Mouse (Mus musculus) liver, embryonic 14.5 days (tissue): ENCODE measurements at regions not wholly inside any gene's neighbourhood (a gene's known extent, or its start where the extent isn't known, plus 50 kb on each side); places are given as distances from the start of the nearest gene placed in this dataset.

Source experiments
- ATAC-seq: fragments of 200-750 bp; cut with Nextera tagmentation; 2 replicates; pipeline ENCODE4 v1.8.0; 2017; ENCODE audit warnings: moderate number of reproducible peaks, mild to moderate bottlenecking, moderate library complexity; ENCODE audit not compliant: insufficient read depth
- DNase-seq, 3 experiments: peaks; one replicate each; pipeline ENCODE4 v3.0.0-alpha.2; 2012 to 2013; ENCODE audit warnings: low read depth in 3 of 3, low spot score in 3 of 3
- H3K27ac ChIP-seq: fragments of 300-500 bp; sonication (generic); 2 replicates; pipeline ENCODE4 v1.5.1; 2014; ENCODE audit warnings: moderate library complexity, mild to moderate bottlenecking, control low read depth, inconsistent platforms
- H3K27me3 ChIP-seq: fragments of 300-500 bp; sonication (generic); 2 replicates; pipeline ENCODE4 v1.6.1; 2014; ENCODE audit warnings: mild to moderate bottlenecking, low read length, moderate library complexity; ENCODE audit not compliant: control insufficient read depth, insufficient read depth
- H3K36me3 ChIP-seq: fragments of 300-500 bp; sonication (generic); replicated peaks from 2 replicates; pipeline ENCODE4 v1.6.1; 2014; ENCODE audit warnings: low read depth; ENCODE audit not compliant: control insufficient read depth, insufficient read depth
- H3K4me1 ChIP-seq, 2 experiments: fragments of 200-500 bp in 1 of 2; fragments of 300-500 bp in 1 of 2; sonication (generic) in 1 of 2; replicated peaks; 2 replicates each; pipeline ENCODE4 v1.6.1; 2012 to 2014; ENCODE audit warnings: antibody characterized with exemption in 1 of 2, inconsistent platforms in 1 of 2, low read length in 1 of 2; ENCODE audit not compliant: control insufficient read depth in 2 of 2, insufficient read depth in 2 of 2
- H3K4me2 ChIP-seq: fragments of 300-500 bp; sonication (generic); 2 replicates; pipeline ENCODE4 v1.6.1; 2014; ENCODE audit warnings: low read depth, mild to moderate bottlenecking, control low read depth, moderate library complexity
- H3K4me3 ChIP-seq, 2 experiments: fragments of 200-500 bp in 1 of 2; fragments of 300-500 bp in 1 of 2; sonication (generic) in 1 of 2; 2 replicates each; pipeline ENCODE4 v1.5.1; 2012 to 2014; ENCODE audit warnings: low read depth in 2 of 2, low read length in 2 of 2, mild to moderate bottlenecking in 2 of 2, control low read depth in 1 of 2, inconsistent platforms in 1 of 2, moderate library complexity in 1 of 2; ENCODE audit not compliant: insufficient read depth in 1 of 2
- H3K9ac ChIP-seq: fragments of 300-500 bp; sonication (generic); replicated peaks from 2 replicates; pipeline ENCODE4 v1.6.1; 2014; ENCODE audit warnings: mild to moderate bottlenecking, control low read depth, moderate library complexity
- H3K9me3 ChIP-seq: fragments of 300-500 bp; sonication (generic); 2 replicates; pipeline ENCODE4 v1.6.1; 2016; ENCODE audit warnings: low read length, mixed read lengths; ENCODE audit not compliant: control insufficient read depth
- CTCF ChIP-seq: IDR thresholded peaks from 2 replicates; pipeline ENCODE4 v1.5.1; 2016; ENCODE audit warnings: antibody characterized with exemption, low read depth, control low read depth
- EP300 ChIP-seq: IDR thresholded peaks from 2 replicates; pipeline ENCODE4 v1.6.1; 2016; ENCODE audit warnings: antibody characterized with exemption, low read depth
- WGBS: fragments of 180-500 bp; shearing (Covaris S2); extraction: QIAGEN DNeasy Blood & Tissue Kit; methylation state at CpG from one replicate; pipeline ENCODE4 v1.1.7; 2014; ENCODE audit not compliant: insufficient replicate concordance; 5-methylcytosine and 5-hydroxymethylcytosine counted together

- H3K4me2 ChIP-seq = no peak overlapping the region
- H3K27ac ChIP-seq = no peak overlapping the region
- H3K36me3 ChIP-seq = no peaks in the 10 kb centered on the region
- DNase-seq = no peak
- H3K9me3 ChIP-seq = no peaks in the 10 kb centered on the region
- H3K27me3 ChIP-seq = no peaks in the 10 kb centered on the region
- WGBS = 47% methylated on average over 4 of the region's 4 CpGs
- no peaks in the 10 kb centered on the region for H3K4me1 ChIP-seq
- TF ChIP-seq EP300 (no peak), CTCF (no peak)
- no peak overlapping the region for H3K9ac ChIP-seq
- no peak for ATAC-seq
- H3K4me3 ChIP-seq = no peak overlapping the region
Observed at GRCm38 (mm10) chr13:39226829-39227228, 266.2 kb upstream of the Slc35b3 start.

DNA sequence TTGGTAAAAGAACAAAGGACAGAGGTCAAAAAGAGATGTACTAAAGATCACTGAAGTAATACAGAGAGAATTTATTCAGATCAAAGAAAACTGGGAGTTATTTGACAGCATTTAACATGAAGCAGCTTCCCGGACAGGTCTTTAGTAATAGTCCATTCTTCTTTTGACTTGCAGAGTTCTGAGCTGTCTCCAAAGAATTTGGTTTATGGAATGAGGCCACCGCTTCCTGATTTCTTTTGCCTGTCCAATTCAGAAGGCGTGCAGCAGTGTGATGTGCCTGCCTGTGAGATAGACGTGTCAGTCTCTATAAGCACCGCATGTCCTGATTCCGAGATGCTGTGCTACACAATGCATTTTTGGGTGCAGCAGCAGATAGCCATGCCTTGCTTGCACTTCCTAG, 265.0 kb upstream of the Slc35b3 start:
- no peak overlapping the region for H3K4me3 ChIP-seq
- H3K27ac ChIP-seq = no peak overlapping the region
- no peak overlapping the region for H3K4me2 ChIP-seq
- H3K36me3 ChIP-seq = no peaks in the 10 kb centered on the region
- H3K9ac ChIP-seq = no peak overlapping the region
- TF ChIP-seq CTCF (no peak), EP300 (no peak)
- no peaks in the 10 kb centered on the region for H3K9me3 ChIP-seq
- H3K4me1 ChIP-seq = no peaks in the 10 kb centered on the region
- DNase-seq = no peak
- ATAC-seq = no peak
- H3K27me3 ChIP-seq = no peaks in the 10 kb centered on the region
- 58% methylated on average over 6 of the region's 6 CpGs for WGBS

- H3K9me3 ChIP-seq = no peaks in the 10 kb centered on the region
- no peaks in the 10 kb centered on the region for H3K36me3 ChIP-seq
- 69% methylated on average over 8 of the region's 8 CpGs for WGBS
- H3K4me1 ChIP-seq = no peaks in the 10 kb centered on the region
- no peak overlapping the region for H3K9ac ChIP-seq
- ATAC-seq (no peak), DNase-seq (no peak)
- no peak for TF ChIP-seq EP300
- no peak for TF ChIP-seq CTCF
- no peak overlapping the region for H3K4me3 ChIP-seq
- no peak overlapping the region for H3K27ac ChIP-seq
- H3K4me2 ChIP-seq = no peak overlapping the region
- no peaks in the 10 kb centered on the region for H3K27me3 ChIP-seq
Observed at GRCm38 (mm10) chr13:39211076-39211475, 250.4 kb upstream of the Slc35b3 start.

DNA sequence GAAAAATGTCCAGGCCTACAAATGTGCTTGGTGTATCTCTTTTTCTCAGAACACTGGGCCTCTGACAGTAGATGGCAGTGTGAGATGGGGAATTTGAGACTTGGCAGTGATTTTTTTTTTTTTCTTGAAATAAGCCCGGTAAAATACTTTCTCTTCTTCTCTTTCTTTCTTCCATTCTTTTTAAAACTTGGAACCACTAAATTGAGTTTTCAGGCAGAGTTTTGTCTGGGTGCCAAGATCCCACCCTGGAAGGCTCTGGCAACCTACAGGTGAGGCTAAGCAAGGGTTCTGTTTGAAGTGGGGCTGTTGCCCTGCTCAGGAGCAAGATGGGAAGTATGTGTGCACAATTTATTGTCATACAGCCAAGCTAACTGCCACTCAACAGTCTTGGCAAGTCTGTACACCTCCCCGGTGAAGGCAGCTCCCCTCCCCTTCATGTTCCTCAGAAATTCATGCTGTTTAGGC, 223.1 kb upstream of the Slc35b3 start:
- Histone ChIP-seq H3K4me3 (no peak overlapping the region), H3K4me1 (no peaks in the 10 kb centered on the region), H3K9me3 (no peaks in the 10 kb centered on the region), H3K9ac (no peak overlapping the region), H3K4me2 (no peak overlapping the region), H3K27ac (no peak overlapping the region), H3K36me3 (no peaks in the 10 kb centered on the region), H3K27me3 (no peaks in the 10 kb centered on the region)
- DNase-seq (no peak), ATAC-seq (no peak)
- 46% methylated on average over 2 of the region's 2 CpGs for WGBS
- TF ChIP-seq CTCF = no peak
- TF ChIP-seq EP300 = no peak

GRCm38 (mm10) chr13:39161980-39162379, 201.3 kb upstream of the Slc35b3 start:
- H3K9me3 ChIP-seq = no peaks in the 10 kb centered on the region
- WGBS = 48% methylated on average over 2 of the region's 2 CpGs
- H3K9ac ChIP-seq = no peak overlapping the region
- no peaks in the 10 kb centered on the region for H3K27me3 ChIP-seq
- TF ChIP-seq EP300 = no peak
- no peak for TF ChIP-seq CTCF
- no peaks in the 10 kb centered on the region for H3K4me1 ChIP-seq
- H3K27ac ChIP-seq = no peak overlapping the region
- no peak overlapping the region for H3K4me2 ChIP-seq
- DNase-seq (no peak), ATAC-seq (no peak)
- H3K4me3 ChIP-seq = no peak overlapping the region
- H3K36me3 ChIP-seq = no peaks in the 10 kb centered on the region
